Mouse (Mus musculus) forebrain, postnatal 0 days (tissue): ENCODE results near the gene Shank2. TPM values are rescaled to one million over a fixed set of nuclear protein-coding genes. Genes with fewer than 3 reads are reported as not detected.

Experiments used
- ATAC-seq: fragments of 200-750 bp; cut with Nextera tagmentation; 2 replicates; pipeline ENCODE4 v1.8.0; 2017; ENCODE audit warnings: mild to moderate bottlenecking, moderate library complexity
- DNase-seq: peaks from one replicate; pipeline ENCODE4 v3.0.0-alpha.2; 2015
- H3K27ac ChIP-seq: fragments of 300-500 bp; sonication (generic); 2 replicates; pipeline ENCODE4 v1.5.1; 2014; ENCODE audit warnings: low read depth, mild to moderate bottlenecking, antibody characterized with exemption, low read length, moderate library complexity, mixed read lengths
- H3K27me3 ChIP-seq: fragments of 300-500 bp; sonication (generic); 2 replicates; pipeline ENCODE4 v1.6.1; 2014; ENCODE audit warnings: mild to moderate bottlenecking, low read length, mixed read lengths; ENCODE audit not compliant: insufficient read depth
- H3K36me3 ChIP-seq: fragments of 300-500 bp; sonication (generic); 2 replicates; pipeline ENCODE4 v1.6.1; 2014; ENCODE audit warnings: mild to moderate bottlenecking, moderate library complexity; ENCODE audit not compliant: insufficient read depth
- H3K4me1 ChIP-seq: fragments of 300-500 bp; sonication (generic); 2 replicates; pipeline ENCODE4 v1.6.1; 2014; ENCODE audit warnings: antibody characterized with exemption; ENCODE audit not compliant: insufficient read depth
- H3K4me2 ChIP-seq: fragments of 300-500 bp; sonication (generic); 2 replicates; pipeline ENCODE4 v1.6.1; 2014; ENCODE audit warnings: low read depth, mild to moderate bottlenecking, moderate library complexity
- H3K4me3 ChIP-seq: fragments of 300-500 bp; sonication (generic); 2 replicates; pipeline ENCODE4 v1.5.1; 2014; ENCODE audit warnings: low read depth, low read length, mixed read lengths
- H3K9ac ChIP-seq: fragments of 300-500 bp; sonication (generic); 2 replicates; pipeline ENCODE4 v1.6.1; 2014; ENCODE audit warnings: mild to moderate bottlenecking
- H3K9me3 ChIP-seq: fragments of 300-500 bp; sonication (generic); 2 replicates; pipeline ENCODE4 v1.6.1; 2016; ENCODE audit warnings: low read length
- CTCF ChIP-seq: sonication (generic); IDR thresholded peaks from 2 replicates; pipeline ENCODE4 v1.5.1; 2016; ENCODE audit warnings: antibody characterized with exemption, control low read depth, low read depth
- WGBS: fragments of 180-500 bp; shearing (Covaris S2); extraction: QIAGEN DNeasy Blood & Tissue Kit; methylation state at CpG from one replicate; pipeline ENCODE4 v1.1.7; 2014; 5-methylcytosine and 5-hydroxymethylcytosine counted together
- polyA plus RNA-seq: library from polyadenylated mRNA; unstranded; fragments of >200 nt; fragmentation: Nextera tagmentation; extraction: Ambion mirVana; gene quantifications from 2 replicates; pipeline ENCODE4 v1.2.1, GENCODE M21; 2015
- total RNA-seq: library from RNA; depleted of rRNA; stranded (reverse); fragments of >200 nt; gene quantifications from 2 replicates; pipeline ENCODE4 v1.2.3, GENCODE M21; 2014

Gene Shank2
- total and polyA plus RNA-seq, 2 experiments from 2014 or later, result 8.8 to 29.0 TPM

DNA sequence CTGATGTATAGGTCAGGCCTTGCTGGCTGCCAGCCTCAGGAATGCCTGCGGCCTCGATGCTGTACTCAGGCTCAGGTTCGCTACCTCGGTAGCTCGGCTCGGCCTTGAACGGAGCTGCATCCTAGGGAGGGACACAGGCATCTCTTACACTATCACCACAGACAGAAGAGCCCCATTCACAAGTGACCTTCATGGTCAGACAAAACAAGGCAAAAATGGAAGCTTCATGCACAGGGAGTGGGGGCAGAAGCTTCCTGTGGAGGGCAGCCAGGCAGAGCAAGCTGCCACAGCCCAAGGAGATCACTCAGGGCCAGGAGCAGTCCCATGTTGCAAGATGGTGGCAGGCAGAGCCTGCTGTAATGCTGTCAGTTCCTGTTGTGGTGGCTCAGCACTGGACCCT, 437.1 kb downstream of the Shank2 start:
- H3K4me1 ChIP-seq, result no peaks in the 10 kb centered on the region
- H3K4me3 ChIP-seq, result no peak overlapping the region
- H3K4me2 ChIP-seq, result no peak overlapping the region
- peaks cover 72% of the 10 kb centered on the region for H3K36me3 ChIP-seq
- H3K9me3 ChIP-seq, result no peaks in the 10 kb centered on the region
- no peak overlapping the region for H3K9ac ChIP-seq
- no peak for DNase-seq
- no peak for TF ChIP-seq CTCF
- H3K27me3 ChIP-seq, result no peaks in the 10 kb centered on the region
- 98% methylated on average over 7 of the region's 7 CpGs for WGBS
- ATAC-seq, result no peak
- H3K27ac ChIP-seq, result no peak overlapping the region

DNA sequence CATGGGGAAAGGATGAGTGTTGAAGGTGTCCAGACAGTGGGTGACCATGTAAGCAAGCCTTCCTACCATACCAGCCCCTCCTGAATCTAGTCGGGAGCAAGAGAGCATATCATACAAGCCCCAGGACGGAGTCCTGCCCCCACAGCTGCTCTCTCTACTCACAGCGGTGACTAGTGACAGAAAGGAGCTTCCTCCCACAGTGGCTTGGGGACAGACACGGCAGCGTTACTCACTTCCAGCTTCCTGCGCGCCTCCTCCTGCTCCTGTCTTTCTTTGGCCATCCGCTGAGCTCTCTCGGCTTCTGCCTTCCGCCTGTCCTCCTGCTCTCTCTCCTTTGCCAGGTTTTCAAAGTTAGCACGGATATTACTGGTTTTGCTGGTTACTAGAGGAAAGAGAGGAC, 439.7 kb downstream of the Shank2 start:
- ATAC-seq (no peak), DNase-seq (no peak)
- no peak for TF ChIP-seq CTCF
- H3K27me3 ChIP-seq, result no peaks in the 10 kb centered on the region
- H3K4me1 ChIP-seq, result no peaks in the 10 kb centered on the region
- no peaks in the 10 kb centered on the region for H3K9me3 ChIP-seq
- H3K9ac ChIP-seq, result no peak overlapping the region
- no peak overlapping the region for H3K27ac ChIP-seq
- WGBS, result 94% methylated on average over 11 of the region's 11 CpGs
- H3K4me3 ChIP-seq, result no peak overlapping the region
- H3K4me2 ChIP-seq, result no peak overlapping the region
- H3K36me3 ChIP-seq, result peaks cover 90% of the 10 kb centered on the region

DNA sequence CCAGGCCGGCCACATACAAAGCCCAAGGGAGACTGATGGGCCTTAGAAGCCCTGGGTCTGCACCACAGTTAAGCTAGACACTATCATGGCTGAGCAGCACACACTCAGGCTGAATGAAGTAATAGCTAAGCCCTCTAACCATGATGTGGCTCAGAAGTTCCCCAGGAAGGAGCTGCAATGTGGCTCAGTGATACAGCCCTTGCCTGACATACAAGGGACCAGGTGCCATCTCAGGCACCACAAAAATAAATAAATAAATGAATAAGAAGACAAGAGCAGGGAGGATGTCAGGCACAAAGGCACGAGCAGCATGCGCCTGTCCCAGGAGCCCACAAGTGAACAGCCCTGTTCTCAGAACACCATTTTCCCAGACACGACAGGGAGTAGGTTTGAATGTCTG, 440.2 kb downstream of the Shank2 start:
- TF ChIP-seq CTCF, result no peak
- Histone ChIP-seq H3K4me1 (no peaks in the 10 kb centered on the region), H3K9ac (no peak overlapping the region), H3K4me3 (no peak overlapping the region), H3K27ac (no peak overlapping the region), H3K36me3 (peaks cover 90% of the 10 kb centered on the region), H3K4me2 (no peak overlapping the region), H3K27me3 (no peaks in the 10 kb centered on the region), H3K9me3 (no peaks in the 10 kb centered on the region)
- DNase-seq (no peak), ATAC-seq (no peak)
- WGBS, result 89% methylated on average over 4 of the region's 4 CpGs

DNA sequence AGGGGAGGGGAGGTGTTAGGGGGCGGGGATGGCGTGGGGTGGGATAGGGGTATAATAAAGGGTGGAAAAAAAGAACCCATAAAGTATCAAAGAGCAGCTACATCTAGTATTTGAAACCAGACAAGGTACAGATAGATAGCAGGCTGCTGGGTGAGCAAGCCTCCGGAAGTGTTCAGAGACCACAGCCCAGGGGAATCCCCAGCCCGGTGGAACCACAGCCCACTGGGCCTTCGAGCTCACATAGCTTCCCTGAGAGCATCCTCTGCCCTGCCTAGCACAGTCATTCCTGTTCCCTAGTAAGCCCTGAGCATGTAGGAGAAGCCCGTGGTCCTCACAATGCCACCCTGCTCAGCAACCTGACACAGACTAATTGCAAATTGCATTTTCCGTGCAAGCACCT, 443.1 kb downstream of the Shank2 start:
- WGBS, result 91% methylated on average over 7 of the region's 7 CpGs
- H3K9me3 ChIP-seq, result no peaks in the 10 kb centered on the region
- H3K27me3 ChIP-seq, result no peaks in the 10 kb centered on the region
- TF ChIP-seq CTCF, result no peak
- DNase-seq (no peak), ATAC-seq (no peak)
- no peaks in the 10 kb centered on the region for H3K4me1 ChIP-seq
- no peak overlapping the region for H3K9ac ChIP-seq
- H3K4me2 ChIP-seq, result no peak overlapping the region
- H3K27ac ChIP-seq, result no peak overlapping the region
- no peak overlapping the region for H3K4me3 ChIP-seq
- peaks cover 85% of the 10 kb centered on the region for H3K36me3 ChIP-seq

DNA sequence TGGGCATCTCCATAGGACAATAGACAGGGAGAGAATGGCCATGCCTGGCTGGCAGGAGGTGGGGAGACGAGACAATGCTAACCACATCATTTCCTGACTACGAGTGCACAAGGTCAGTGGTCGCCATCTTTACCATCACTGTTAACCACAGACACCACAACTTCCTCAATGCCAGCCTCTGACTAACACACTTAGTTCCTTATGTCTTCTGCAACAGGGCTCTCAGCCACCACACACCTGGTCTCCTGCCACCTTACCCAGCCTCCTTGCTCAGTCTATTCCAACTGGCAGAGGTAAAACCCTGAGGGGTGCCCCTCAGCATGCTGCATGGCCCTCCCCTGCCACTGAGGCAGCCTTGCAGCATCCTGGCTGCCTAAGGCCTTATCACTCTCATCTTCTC, 445.4 kb downstream of the Shank2 start:
- ATAC-seq (no peak), DNase-seq (no peak)
- no peak for TF ChIP-seq CTCF
- H3K4me3 ChIP-seq, result no peak overlapping the region
- 89% methylated on average over 3 of the region's 3 CpGs for WGBS
- no peaks in the 10 kb centered on the region for H3K4me1 ChIP-seq
- no peaks in the 10 kb centered on the region for H3K9me3 ChIP-seq
- H3K27me3 ChIP-seq, result no peaks in the 10 kb centered on the region
- no peak overlapping the region for H3K9ac ChIP-seq
- H3K27ac ChIP-seq, result no peak overlapping the region
- no peak overlapping the region for H3K4me2 ChIP-seq
- H3K36me3 ChIP-seq, result peaks cover 81% of the 10 kb centered on the region

DNA sequence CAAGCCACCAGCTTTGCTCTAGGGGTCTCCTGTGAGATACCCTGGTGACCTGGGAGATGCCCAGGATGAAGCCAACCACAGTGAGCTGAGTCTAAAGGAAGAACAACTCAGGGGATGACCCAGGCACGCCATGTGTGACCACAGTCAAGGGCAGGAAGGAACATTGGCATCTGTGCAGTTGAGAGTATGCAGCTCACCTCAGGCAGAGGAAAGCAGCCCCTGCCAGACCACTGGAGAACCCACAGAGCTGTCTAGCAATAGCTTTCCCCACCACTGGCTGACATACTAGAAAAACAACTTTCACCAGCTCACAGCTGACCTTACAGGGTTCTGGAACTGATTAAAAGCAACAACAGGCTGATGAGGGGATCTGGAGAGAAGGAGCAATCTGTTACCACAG, 446.5 kb downstream of the Shank2 start:
- Histone ChIP-seq H3K36me3 (peaks cover 75% of the 10 kb centered on the region), H3K4me2 (no peak overlapping the region), H3K9me3 (no peaks in the 10 kb centered on the region), H3K4me3 (no peak overlapping the region), H3K27ac (no peak overlapping the region), H3K27me3 (no peaks in the 10 kb centered on the region), H3K9ac (no peak overlapping the region), H3K4me1 (no peaks in the 10 kb centered on the region)
- no peak for ATAC-seq
- DNase-seq, result no peak
- no peak for TF ChIP-seq CTCF
- 93% methylated on average over 1 of the region's 1 CpGs for WGBS

DNA sequence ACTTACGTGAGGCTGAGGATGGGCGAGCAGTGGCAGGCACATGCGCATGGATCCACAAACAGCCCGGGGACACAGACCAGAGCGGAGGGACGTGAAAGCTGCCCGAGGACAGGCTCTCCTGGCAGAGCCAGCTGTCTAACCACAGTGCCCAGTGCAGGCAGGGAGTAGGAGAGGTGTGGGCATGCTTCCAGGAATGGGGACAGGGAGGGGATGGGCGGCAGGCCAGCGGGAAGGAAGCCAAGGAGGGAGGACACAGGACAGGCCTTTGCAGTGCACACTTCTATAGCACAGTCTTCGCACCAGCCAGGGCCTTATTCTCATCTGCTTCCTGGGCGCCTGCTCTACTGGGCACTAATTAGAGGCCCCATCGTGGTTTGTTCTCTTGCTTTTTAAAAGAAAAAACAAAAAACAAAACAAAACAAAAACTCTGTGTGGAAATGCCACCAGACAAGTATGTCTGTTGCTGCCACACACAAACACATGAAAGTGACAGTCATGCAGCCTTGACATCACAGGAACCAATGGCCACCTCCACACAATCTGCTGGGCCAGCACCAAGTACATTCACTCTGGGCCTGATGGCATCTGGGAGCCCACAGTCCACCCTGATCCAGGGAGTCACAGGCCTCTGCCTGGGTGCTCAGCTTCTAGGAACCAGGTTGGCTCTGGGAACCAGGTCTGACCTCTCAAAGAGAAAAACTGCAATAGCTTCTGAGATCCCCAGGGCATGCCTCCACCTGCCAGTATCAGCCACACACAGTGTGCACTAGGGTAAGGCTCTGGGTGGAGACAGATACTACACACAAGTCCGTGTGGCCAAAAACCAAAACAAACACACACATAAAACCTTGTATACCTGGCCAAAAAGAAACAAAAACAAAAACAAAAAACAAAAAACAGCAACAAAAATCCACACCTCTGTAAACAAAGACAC, 448.2 kb downstream of the Shank2 start:
- no peak for TF ChIP-seq CTCF
- no peaks in the 10 kb centered on the region for H3K9me3 ChIP-seq
- no peaks in the 10 kb centered on the region for H3K4me1 ChIP-seq
- peak; percentile 76 for DNase-seq
- no peak overlapping the region for H3K4me2 ChIP-seq
- H3K27ac ChIP-seq, result peak overlapping the region; percentile 29; the same call in 1 of the 2 replicates
- 38% methylated on average over 13 of the region's 13 CpGs for WGBS
- no peak overlapping the region for H3K4me3 ChIP-seq
- ATAC-seq, result peak; percentile 86
- H3K27me3 ChIP-seq, result no peaks in the 10 kb centered on the region
- H3K9ac ChIP-seq, result no peak overlapping the region
- H3K36me3 ChIP-seq, result peaks cover 80% of the 10 kb centered on the region
